Mouse (Mus musculus) layer of hippocampus, adult 18-20 months (tissue): ENCODE measurements around the gene Fcgrt. TPM values are rescaled to one million over a fixed set of nuclear protein-coding genes. Genes with fewer than 3 reads are reported as not detected.

Experiments used
- DNase-seq, 2 experiments: peaks; one replicate each; pipeline ENCODE4 v3.0.0; 2022; ENCODE audit warnings: low spot score in 2 of 2
- total RNA-seq, 2 experiments: library from RNA; stranded (reverse); gene quantifications; 2 replicates each; pipeline ENCODE4 v1.2.3; 2021

Gene Fcgrt
- total RNA-seq, 2 experiments from 2014 or later: 14.8 to 18.7 TPM

- DNase-seq: no peak
Observed at GRCm38 (mm10) chr7:45088597-45088996, 15.1 kb downstream of the Fcgrt start.

DNA sequence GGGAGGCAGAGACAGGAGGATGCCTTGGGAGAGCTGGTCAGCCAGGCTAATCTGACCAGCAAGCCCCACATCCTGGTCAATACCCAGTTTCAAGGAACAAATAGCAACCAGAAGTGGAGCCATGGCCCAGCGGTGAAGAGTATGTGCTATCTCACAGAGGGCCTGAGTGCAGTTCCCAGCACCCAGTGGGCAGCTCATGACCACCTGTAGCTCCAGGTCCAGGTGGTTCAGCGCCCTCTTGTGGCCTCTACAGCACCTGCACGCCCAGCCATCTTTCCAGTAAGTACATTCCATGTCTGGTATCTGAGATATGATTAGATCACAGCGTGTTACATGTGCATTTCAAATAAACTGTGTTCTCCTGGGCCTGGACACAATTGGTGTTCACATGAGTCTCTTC is 17.6 kb downstream of the Fcgrt start:
- DNase-seq: no peak

DNA sequence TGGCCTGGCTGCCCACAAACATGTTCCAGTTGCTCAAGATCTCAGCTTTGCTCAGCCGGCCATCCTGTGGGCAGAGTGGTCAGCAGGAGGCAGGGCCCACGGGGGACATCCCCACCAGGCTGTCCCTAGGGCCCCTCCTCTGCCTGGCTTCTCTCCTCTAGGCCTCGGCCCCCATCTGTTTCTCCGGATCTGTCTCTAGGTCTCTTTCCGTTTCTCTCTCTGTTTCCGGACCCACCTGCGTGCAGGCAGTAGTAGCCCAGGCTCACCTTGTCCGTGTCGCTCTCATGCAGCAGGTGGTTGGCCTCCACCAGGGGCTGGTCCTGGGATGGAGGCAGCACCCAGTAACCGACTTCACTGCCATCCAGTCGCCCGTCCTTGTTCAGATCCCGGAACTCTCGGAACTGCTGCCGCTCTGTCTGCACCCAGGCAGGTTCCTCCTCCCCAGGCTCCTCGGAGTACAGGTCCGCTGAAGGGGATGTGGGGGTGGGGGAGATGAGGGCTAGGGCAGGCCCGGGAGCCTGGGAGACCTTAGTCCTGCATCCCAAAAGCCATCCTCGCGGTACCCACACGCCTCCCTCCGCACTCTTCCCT is 20.3 kb downstream of the Fcgrt start:
- no peak for DNase-seq

DNA sequence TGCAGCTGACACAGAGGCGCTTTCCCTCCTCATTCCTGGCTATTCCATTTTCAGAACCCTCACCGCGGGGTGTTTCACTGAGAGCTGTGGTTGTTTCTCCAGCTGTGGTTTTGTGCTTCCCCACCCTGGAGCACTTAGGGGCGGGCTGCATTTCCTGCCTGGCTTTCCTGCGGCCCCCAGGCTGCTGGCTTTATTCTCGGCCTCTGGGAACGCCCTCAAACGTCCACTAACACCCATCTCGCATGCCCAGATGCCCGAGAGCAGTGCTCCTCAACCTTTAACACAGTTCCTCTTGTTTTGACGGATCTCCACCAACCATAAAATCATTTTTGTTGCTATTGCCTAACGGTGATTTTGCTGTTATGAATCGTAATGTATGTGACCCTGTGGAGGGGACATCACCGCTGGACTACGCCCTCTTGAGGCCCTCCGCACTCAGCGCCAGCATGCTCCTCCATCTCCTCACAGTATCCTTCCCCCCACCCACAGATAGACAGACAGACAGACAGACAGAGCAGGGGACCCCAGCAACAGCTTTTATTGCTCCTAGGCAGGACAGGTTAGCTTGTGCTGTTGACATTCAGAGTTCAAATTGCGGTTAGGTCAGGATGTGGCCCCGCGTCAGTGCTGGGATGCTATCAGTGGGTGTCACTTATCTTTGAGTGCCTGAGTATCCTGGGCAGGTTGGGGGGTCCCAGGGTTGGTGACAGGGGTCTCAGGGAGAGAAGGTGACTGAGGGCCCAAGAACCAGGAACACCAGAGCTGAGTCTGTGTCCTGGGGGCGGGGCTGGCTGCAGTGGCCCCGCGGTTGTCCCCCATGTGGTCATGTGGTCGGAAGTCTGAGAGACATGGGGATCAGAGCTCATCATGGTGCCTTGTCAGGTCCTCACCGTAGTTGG is 21.0 kb downstream of the Fcgrt start:
- DNase-seq: no peak

DNA sequence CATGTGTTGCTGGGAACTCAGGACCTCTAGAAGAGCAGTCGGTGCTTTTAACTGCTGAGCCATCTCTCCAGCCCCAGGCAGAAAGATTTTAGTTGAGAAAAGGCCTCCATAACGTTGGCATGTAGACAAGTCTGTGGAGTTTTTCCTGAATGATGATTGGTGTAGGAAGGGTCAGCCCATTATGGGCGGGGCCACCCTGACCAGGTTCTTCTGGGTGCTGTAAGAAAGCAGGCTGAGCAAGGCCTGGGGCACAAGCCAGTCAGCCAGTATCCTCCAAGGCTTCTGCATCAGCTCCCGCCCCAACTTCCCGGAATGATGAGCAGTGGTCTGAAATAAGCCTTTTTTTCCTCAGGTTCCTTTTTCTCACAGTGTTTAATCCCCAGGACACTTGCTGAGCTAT is 22.6 kb downstream of the Fcgrt start:
- DNase-seq: no peak

DNA sequence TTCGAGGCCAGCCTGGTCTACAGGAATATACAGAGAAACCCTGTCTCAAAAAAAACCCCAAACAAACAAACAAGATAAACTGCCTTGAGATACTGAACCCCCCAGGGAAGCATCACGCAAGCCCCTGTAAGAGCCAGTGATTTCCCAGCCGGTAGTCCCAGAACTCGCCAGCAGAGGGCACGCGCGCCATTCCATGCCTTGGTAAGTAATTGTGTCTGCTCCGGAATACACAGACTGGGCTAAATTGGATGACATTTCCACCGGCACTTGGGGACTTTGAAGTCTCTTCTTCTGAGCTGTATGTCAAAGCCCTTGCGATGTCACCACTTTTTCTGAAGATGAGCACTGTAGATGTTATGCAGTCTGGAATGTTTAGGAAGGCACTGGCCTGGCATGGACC is 23.8 kb downstream of the Fcgrt start:
- peak; percentile 84 to 93 for DNase-seq

GRCm38 (mm10) chr7:45078513-45078912 is 25.1 kb downstream of the Fcgrt start:
- DNase-seq: peak in 1 of 2 experiments; percentile 75

- no peak for DNase-seq
Observed at GRCm38 (mm10) chr7:45077829-45078228, 25.8 kb downstream of the Fcgrt start.

- DNase-seq: no peak
Observed at GRCm38 (mm10) chr7:45077322-45077721, 26.3 kb downstream of the Fcgrt start.

GRCm38 (mm10) chr7:45076501-45076900 is 27.1 kb downstream of the Fcgrt start:
- DNase-seq: no peak

DNA sequence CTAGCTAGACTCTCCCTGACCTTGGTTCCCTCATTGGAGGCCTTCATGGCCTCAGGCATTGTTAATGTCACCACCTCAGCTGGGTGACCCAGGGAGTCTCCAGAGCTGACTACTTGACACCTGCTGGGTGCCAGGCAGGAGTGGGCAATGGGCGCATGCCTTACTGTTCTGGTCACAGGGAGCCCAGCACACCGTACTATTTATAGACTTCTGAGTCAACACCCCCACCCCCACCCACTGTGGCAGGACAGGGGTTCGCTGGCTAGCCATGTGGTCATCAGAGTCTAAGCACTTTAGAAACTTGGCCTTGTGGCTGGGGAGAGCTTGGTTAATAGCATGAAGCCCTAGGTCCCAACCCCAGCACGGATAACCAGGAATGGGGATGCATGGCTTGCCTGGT is 28.2 kb downstream of the Fcgrt start:
- DNase-seq: no peak

GRCm38 (mm10) chr7:45073949-45074348 is 29.7 kb downstream of the Fcgrt start:
- no peak for DNase-seq

- no peak for DNase-seq
Observed at GRCm38 (mm10) chr7:45073171-45073707, 30.4 kb downstream of the Fcgrt start.

- DNase-seq: no peak
Observed at GRCm38 (mm10) chr7:45072230-45072629, 31.4 kb downstream of the Fcgrt start.

DNA sequence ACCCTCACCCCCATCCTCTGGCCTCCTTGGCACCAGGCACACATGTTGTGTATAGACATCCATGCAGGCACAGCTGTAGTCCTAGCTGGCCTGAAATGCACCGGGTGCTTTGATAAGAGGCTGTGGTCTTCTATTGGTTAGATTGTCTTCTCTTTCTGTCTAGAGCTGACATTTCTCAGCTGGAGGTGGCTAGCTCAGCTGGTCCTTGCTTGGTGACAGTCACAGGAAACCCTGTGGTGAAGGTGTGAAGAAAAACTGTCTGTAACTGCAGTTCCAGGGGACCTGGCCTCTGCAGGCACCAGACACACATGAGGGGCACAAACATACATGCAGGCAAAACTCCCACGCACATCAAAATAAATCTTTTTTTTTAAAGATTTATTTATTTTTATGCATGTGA is 34.0 kb downstream of the Fcgrt start:
- no peak for DNase-seq

- peak in 1 of 2 experiments; percentile 51 for DNase-seq
Observed at GRCm38 (mm10) chr7:45068000-45068318, 35.7 kb downstream of the Fcgrt start.

DNA sequence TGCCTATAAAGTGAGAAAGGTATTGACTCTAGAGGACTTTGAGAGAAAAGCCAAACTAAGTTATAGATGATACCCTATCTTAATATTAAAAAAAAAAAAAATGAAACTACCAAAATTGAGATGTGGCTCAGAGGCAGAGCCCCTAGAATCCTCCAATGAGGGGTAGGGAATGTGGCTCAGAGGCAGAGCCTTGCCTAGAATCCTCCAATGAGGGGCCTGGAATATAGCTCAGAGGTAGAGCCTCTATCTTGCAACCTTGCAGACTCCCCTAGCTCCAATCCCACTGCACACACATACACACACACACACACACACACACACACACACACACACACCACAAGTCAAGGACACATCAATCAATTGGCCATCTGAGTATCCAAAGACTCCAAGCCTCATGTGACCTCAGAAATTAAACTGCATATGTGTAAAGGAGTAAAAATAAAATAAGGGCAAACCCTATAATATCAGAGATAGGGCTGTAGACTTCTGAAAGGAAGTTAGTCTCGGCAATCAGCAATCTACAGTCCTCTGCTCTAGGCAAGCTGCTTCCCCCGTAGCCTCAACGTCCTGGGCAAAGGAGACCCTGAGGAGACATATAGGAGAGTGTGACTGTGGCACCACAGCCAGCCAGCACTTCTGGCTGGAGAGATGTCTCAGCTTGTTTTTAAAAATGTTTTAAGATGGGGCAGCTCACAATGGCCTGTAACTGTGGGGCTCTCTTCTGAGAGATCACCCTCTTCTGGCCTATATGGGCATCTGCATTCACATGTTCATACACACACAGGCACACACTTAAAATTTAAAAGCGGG is 36.3 kb downstream of the Fcgrt start:
- no peak for DNase-seq

DNA sequence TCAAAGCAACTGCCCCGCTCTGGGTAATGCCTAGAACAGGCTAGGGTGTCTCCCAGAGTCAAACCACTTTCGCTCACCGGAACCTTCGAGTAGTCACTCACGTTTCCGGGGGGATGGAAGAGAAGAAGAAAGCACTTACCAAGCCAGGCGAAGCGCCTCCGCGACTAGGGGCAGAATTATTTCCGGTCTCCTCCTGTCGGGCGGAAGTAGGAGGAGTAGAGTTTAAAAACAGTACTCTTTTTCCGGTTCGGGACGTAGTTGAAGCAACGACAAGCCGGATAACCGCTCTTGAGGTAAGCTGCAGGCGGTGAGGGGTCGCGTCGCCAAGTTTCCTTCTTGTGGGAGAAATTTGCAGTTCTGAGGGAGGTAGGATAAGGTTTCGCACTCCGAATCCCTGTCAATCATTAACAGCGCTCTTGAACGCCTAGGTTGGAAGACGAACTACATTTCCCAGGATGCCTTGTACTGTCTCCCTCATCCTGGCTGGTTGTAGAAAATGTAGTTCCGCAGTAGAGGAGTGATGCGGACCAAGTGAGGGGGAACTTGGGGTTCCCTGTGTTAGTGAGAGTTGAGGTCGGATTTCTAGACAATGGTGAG is 41.3 kb downstream of the Fcgrt start, which contains the start of the genes Nosip and Prrg2:
Gene Nosip, plus strand, starts transcription at position 191 of the 597 bp plus-strand sequence.
Gene Prrg2, minus strand, starts transcription at position 439 of the 597 bp plus-strand sequence.
- DNase-seq: peak; percentile 91 to 97

DNA sequence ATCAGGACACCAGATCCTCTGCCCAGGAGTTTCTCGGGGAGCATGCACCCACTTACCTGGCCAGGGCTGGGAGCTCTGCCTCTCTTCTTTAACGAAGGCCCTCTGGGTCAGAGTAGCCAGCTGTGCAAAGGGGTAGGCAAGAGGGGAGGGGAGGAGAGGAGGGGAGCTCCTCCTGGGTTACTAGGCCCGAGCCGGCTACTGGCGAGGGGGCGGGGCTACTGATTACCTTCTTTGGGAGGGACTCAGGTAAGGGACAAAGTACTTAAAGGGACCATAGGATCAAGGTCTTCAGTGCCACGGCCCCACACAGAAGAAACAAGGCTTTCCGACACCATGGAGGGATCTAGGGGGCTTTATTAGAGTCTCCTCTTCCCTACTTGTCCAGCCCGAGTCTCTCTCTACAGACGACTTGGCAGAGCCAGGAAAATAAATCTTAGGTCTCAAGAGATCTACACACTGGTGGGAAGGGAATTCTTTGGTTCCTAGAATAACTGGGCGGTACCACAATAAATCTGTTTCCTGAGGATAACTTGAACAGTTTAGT is 42.0 kb downstream of the Fcgrt start:
- DNase-seq: no peak

- no peak for DNase-seq
Observed at GRCm38 (mm10) chr7:45060632-45061122, 43.0 kb downstream of the Fcgrt start.
